Mouse (Mus musculus): ENCODE data around the gene Lmnb2.

Gene Lmnb2

GRCm38 (mm10) chr10:80900318-80901247, 17.5 kb downstream of the Lmnb2 start, which contains the start of gene Timm13:
Gene Timm13, minus strand, starts transcription at chr10:80900969.
- in situ Hi-C loops (cut with MboI; ENCODE audit: low sequenced_read_pairs), result no loop called here

- in situ Hi-C loops (cut with MboI; ENCODE audit: low sequenced_read_pairs), result no loop called here
Observed at GRCm38 (mm10) chr10:80899591-80900317, 18.3 kb downstream of the Lmnb2 start.

GRCm38 (mm10) chr10:80899074-80899473, 19.0 kb downstream of the Lmnb2 start:
- in situ Hi-C loops (cut with MboI; ENCODE audit: low sequenced_read_pairs), result no loop called here

DNA sequence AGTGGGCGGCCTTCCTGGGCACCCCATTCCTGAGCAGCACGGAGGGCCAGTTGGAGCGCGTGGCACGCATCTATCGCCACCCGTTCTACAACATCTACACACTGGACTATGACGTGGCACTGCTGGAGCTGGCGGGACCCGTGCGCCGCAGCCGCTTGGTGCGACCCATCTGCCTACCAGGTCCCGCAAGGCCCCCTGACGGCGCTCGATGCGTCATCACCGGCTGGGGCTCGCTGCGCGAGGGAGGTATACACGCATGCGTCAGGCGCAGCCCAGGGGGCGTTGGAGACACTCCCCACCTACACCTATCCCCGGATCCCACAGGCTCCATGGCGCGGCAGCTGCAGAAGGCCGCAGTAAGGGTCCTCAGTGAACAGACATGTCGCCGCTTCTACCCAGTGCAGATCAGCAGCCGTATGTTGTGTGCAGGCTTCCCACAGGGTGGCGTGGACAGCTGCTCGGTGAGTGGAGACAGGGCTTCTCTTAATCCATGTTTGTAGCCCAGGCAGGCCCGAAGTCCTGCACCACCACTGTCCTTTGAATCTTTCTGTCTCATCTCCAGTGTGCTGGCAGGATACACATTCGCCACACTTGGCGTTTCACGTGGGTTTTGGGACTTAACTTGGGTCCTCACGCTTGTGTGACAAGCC, 20.1 kb downstream of the Lmnb2 start:
- in situ Hi-C loops (cut with MboI; ENCODE audit: low sequenced_read_pairs), result no loop called here

DNA sequence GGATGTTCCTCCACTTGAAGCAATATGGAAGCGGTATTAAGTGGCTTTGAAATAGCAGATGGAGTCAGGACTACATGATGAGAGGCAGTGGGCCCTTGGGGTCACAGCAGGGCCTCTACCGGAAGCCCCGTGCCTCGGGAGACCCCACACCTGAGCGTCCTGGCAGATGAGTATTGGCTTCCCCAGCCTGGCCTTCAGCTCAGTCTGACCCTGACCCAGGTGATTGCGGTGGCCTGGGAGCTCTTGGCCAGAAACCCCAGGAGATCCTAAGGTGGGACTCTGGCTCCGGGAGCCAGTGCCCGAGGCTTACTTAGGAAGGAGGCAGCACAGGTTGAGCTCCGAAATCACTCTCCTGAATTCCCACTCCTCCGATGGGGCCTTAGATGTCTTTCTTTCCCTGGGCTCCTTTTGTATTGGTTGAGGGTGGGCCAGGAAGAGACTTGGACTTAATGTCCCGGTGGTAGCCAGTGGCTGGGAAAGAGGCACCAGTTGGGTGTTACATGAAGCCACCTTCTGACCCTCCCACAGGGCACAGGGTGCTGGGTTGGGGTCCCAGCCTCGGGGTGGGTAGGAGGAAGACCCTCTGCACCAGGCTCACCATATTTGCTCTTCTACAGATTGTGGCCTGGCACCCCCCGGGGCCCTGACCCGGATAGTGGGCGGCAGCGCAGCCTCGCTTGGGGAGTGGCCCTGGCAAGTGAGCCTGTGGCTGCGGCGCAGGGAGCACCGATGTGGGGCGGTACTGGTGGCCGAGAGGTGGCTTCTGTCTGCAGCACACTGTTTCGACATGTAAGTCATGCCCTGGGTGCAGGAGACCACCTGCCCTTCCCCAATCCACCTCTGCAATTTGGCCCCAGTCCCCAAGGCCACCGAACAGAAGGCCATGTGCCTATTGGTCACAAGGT, 21.2 kb downstream of the Lmnb2 start:
- in situ Hi-C loops (cut with MboI; ENCODE audit: low sequenced_read_pairs), result no loop called here

DNA sequence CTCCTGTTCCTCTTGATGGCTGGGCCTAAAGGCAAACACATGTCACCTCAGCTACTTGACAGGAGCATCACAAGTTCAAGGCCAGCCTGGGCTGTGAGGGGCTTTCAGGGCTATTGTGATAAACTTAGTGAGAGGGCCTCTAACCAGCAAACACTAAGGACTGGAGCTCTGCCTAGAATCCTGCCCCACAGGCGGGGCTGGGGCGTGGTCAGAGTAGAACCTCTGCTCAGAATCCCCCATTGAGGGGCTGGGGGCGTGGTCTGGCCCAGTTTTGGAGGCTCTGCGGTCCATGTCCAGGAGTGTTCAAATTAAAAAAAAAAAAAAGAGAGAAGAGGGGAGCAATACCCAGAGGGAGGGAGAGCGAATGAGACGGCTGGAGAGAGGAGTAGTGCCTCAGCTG, 22.3 kb downstream of the Lmnb2 start:
- in situ Hi-C loops (cut with MboI; ENCODE audit: low sequenced_read_pairs), result no loop called here

DNA sequence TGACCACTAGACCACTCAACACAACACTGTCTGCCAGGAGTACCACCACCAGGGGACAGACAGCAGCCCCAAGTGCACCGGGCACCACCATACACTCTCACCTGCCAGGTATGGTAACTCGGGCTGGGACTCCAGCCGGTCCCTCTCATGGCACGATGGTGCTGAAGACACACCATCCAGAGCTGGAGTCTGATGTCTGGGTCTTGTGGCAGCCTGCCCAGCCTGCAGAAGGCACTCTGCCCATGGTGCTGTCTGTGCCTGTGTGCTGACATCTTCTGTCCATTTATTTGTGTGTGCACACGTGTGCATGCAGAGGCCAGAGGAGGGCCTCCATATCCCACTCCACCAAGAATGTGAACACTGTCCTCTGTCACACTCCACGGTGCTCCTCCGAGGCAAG, 22.9 kb downstream of the Lmnb2 start:
- in situ Hi-C loops (cut with MboI; ENCODE audit: low sequenced_read_pairs), result no loop called here

DNA sequence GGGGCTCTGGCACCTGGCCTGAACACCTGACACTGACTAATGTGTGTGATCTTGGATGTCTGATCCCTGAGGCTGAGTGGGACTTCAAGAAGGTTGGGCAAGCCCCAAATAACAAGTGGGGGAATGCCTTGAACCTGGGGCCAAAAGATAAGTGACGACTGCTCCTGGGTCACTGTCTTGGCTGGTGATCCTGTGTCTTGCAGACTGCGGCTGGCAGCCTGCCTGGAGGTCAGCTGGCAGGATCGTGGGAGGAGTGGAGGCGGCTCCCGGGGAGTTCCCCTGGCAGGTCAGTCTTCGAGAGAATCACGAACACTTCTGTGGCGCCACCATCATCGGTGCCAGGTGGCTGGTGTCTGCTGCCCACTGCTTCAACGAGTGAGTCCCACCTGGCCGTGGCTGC, 30.9 kb downstream of the Lmnb2 start:
- in situ Hi-C loops (cut with MboI; ENCODE audit: low sequenced_read_pairs), result no loop called here

- in situ Hi-C loops (cut with MboI; ENCODE audit: low sequenced_read_pairs), result no loop called here
Observed at GRCm38 (mm10) chr10:80881301-80881700, 36.7 kb downstream of the Lmnb2 start.

DNA sequence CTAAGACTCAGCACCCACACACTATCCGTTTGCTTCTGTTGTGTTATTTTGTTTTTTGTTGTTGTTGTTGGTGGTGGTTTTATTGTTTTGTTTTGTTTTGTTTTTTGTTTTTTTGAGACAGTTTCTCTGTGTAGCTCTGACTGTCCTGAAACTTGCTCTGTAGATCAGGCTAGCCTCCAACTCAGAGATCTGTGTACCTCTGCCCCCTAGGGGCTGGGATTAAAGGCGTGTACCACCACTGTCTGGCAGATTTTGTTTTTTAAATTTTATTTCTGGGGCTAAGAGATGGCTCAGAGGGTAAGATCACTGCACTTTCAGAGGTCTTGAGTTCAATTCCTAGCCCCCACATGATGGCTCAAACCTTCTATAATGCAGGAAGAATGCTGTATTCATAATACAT, 37.1 kb downstream of the Lmnb2 start:
- in situ Hi-C loops (cut with MboI; ENCODE audit: low sequenced_read_pairs), result no loop called here

DNA sequence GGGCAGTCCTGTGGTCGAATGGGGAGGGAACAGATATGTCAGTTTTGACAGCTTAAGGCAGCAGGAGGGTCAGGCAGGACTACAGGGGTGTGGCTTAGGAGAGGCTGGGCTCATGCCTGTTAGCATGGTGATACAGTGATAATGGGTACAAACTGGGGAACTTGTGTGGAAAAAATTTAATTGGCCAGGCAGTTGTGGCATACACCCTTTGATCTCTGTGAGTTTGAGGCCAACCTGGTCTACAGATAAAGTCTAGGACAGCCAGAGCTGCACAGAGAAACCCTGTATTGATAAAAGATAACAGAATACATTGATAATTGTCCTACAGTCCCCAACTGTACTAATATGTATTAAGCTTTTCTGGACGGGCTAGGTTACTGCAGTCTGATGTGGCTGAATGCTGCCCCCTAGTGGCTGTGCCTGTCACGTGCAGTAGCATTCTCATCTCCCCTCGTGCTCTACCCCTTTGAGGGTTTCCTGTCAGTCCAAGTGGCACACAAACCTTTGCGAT, 37.9 kb downstream of the Lmnb2 start:
- in situ Hi-C loops (cut with MboI; ENCODE audit: low sequenced_read_pairs), result no loop called here

GRCm38 (mm10) chr10:80876594-80876993, 41.5 kb downstream of the Lmnb2 start:
- in situ Hi-C loops (cut with MboI; ENCODE audit: low sequenced_read_pairs), result loop anchor here (5.0 kb wide), 1 partner anchor 116 kb away; no protein-coding TSS in a partner anchor

GRCm38 (mm10) chr10:80876028-80876427, 42.0 kb downstream of the Lmnb2 start:
- in situ Hi-C loops (cut with MboI; ENCODE audit: low sequenced_read_pairs), result loop anchor here (5.0 kb wide), 1 partner anchor 116 kb away; no protein-coding TSS in a partner anchor

GRCm38 (mm10) chr10:80874035-80874434, 44.0 kb downstream of the Lmnb2 start:
- in situ Hi-C loops (cut with MboI; ENCODE audit: low sequenced_read_pairs), result no loop called here

DNA sequence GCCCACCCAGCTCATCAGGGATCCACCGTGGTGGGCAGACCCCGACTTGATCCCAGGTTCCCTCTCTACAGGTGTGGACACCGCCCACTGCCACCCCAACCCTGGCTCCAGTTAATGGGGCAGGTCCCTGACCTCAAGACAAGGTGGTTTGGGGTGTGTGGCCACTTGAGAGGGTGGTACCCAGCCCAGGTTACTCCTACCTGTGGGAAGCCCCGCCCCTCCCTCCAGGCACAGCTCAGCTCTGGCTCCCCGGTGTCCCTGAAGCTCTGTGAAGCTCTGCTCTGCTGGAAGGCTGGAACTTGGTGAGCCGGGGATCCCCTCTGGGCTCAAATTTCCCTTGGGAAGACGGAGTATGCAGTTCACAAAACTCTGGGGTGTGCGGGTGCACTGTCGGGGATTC, 46.5 kb downstream of the Lmnb2 start, which contains the start of gene Tmprss9:
Gene Tmprss9 (plus strand): TSS at position 268 of the 400 bp plus-strand sequence.
- in situ Hi-C loops (cut with MboI; ENCODE audit: low sequenced_read_pairs), result no loop called here

DNA sequence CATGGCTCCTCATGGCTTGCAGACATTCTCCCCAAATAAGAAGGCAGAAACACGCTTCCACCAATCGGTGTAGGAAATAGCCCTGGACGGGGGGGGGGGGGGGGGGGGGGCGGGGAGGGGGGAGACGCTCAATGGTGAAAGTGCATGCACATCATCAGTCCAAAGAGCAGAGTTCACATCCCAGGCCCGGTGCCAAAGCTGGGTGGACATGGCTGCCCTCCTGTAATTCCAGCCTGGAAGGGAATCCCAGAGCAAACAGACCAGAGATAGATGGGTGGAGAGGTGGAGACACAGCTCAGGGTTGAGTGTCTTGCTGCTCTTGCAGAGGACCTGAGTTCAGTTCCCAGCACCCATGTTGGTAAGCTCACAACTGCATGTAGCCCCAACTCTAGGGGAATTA, 47.1 kb downstream of the Lmnb2 start:
- in situ Hi-C loops (cut with MboI; ENCODE audit: low sequenced_read_pairs), result no loop called here

DNA sequence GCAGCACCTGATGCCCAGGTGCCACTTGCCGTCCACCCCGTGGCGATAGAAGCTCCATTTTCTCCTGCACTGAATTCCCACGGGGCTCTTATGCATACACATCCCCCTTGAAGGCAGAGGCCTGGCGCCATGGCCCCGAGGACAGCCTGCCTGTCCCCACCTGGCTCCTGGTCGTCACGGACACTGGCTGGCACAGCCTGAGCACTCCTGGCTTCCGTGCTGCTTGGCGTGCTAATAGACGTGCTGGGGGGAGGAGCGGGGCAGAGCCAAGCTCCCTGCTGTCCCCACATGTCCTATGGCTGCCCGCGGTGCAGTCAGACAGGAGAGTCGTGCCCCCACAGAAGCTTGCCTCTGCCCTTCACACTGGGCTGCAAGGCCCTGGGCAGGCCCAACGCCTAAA, 53.6 kb downstream of the Lmnb2 start:
- in situ Hi-C loops (cut with MboI; ENCODE audit: low sequenced_read_pairs), result no loop called here

DNA sequence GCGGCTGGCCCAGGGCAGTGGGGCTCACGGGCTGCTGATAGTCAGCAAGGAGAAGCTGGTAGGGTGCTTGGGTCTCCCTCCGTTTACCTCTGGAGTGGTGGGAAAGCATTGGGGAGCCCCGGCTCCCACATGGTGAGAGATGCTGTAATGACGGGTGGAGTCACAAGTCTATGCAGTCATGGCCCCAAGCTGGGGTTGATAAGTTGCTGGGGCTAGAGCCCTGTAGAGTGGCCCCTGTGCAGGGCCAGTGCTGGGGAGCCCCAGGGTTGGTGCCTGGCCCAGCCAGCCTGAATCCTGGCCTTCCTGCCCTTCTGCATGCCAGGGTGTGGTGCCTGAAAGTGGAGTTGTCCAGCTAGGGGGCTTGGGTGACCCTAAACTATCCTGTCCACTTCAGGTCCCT, 55.7 kb downstream of the Lmnb2 start:
- in situ Hi-C loops (cut with MboI; ENCODE audit: low sequenced_read_pairs), result no loop called here

DNA sequence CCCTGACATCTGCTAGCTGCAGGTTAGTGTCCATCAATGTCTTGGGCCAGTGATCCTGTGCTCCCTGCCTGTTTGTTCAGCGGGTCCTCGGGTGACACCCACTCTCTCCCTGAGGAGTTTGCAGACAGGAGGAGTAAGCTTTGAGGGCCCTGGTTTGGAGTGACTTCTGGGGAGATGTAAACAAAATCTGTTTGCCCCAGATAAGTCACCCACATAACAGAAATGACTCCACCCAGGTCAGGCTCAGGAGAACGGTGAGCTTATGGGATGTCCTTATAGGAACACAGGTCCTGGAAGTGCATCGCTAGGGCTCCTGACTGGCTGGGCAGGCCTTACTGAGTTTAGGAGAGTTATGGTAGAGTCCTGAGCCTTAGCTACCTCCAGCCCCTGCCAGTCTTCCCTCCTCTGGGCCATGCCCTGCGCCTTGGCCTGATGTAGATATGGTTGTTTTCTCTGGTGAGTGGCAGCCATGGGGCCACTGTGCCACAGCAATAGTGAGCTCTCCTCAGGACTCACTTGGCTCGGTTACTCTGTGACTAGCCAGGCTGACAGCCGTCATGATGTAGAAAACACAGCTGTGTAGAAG, 59.6 kb downstream of the Lmnb2 start:
- in situ Hi-C loops (cut with MboI; ENCODE audit: low sequenced_read_pairs), result no loop called here

DNA sequence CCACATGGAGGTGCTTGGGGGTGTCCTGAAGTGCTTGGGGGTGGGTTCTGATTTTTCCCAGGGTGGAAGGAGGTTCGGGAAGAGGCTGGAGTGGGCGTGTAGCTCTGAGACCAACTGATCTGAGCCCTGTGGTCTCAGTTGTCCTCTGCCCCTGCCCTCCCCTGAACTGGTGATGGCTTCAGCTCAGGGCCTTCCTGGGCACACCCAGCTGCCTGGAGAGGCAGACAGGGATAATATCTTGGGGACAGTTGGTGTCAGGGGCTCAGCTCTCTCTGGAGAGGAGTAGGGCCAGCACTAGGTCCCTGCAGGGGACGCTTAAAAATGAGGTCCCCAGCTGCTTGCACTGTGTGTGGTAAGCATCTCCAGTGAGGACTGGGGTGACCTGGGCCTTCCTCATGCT, 60.2 kb downstream of the Lmnb2 start:
- in situ Hi-C loops (cut with MboI; ENCODE audit: low sequenced_read_pairs), result no loop called here

Data from CH12F3 (cell line).